Mouse (Mus musculus) lung, adult 2 months (tissue): ENCODE results near the gene Nfat5.

Source experiments
- CTCF ChIP-seq: fragments of 200-500 bp; IDR thresholded peaks from 2 replicates; pipeline ENCODE4 v1.5.1; 2011; ENCODE audit warnings: mild to moderate bottlenecking, low read length, control low read depth; ENCODE audit not compliant: insufficient read depth
- POLR2A ChIP-seq: fragments of 200-500 bp; IDR thresholded peaks from 2 replicates; pipeline ENCODE4 v1.6.1; 2011; ENCODE audit warnings: low read depth, mild to moderate bottlenecking, control low read depth, low read length, borderline replicate concordance; ENCODE audit errors: extremely low read depth

- TF ChIP-seq POLR2A (no peak), CTCF (no peak)
These were observed 94.6 kb downstream of the Nfat5 start for GRCm38 (mm10) chr8:107387861-107388260.
